Mouse (Mus musculus) forebrain, embryonic 12.5 days (tissue): ENCODE results near the gene Slc25a41. TPM values are rescaled to one million over a fixed set of nuclear protein-coding genes. Genes with fewer than 3 reads are reported as not detected.
A peak's percentile ranks its signal among the peaks of the same experiment; 100 is the strongest.

Experiments used
- ATAC-seq: fragments of 200-750 bp; cut with Nextera tagmentation; 2 replicates; pipeline ENCODE4 v1.8.0; 2017; ENCODE audit warnings: moderate TSS enrichment; ENCODE audit not compliant: low FRiP score
- H3K27ac ChIP-seq: fragments of 300-500 bp; sonication (generic); 2 replicates; pipeline ENCODE4 v1.5.1; 2016; ENCODE audit warnings: mild to moderate bottlenecking
- H3K27me3 ChIP-seq: fragments of 300-500 bp; sonication (generic); 2 replicates; pipeline ENCODE4 v1.6.1; 2016; ENCODE audit warnings: mild to moderate bottlenecking
- H3K36me3 ChIP-seq: fragments of 300-500 bp; sonication (generic); replicated peaks from 2 replicates; pipeline ENCODE4 v1.6.1; 2016; ENCODE audit warnings: mild to moderate bottlenecking
- H3K4me1 ChIP-seq: fragments of 300-500 bp; sonication (generic); 2 replicates; pipeline ENCODE4 v1.6.1; 2016
- H3K4me2 ChIP-seq: fragments of 300-500 bp; sonication (generic); 2 replicates; pipeline ENCODE4 v1.6.1; 2016; ENCODE audit warnings: mild to moderate bottlenecking, moderate library complexity
- H3K4me3 ChIP-seq: fragments of 300-500 bp; sonication (generic); replicated peaks from 2 replicates; pipeline ENCODE4 v1.5.1; 2016; ENCODE audit warnings: mild to moderate bottlenecking
- H3K9ac ChIP-seq: fragments of 300-500 bp; sonication (generic); 2 replicates; pipeline ENCODE4 v1.6.1; 2016; ENCODE audit warnings: mild to moderate bottlenecking
- H3K9me3 ChIP-seq: fragments of 300-500 bp; sonication (generic); 2 replicates; pipeline ENCODE4 v1.6.1; 2016
- WGBS: fragments of 180-500 bp; shearing (Covaris S2); methylation state at CpG from one replicate; pipeline ENCODE4 v1.1.7; 2016; 5-methylcytosine and 5-hydroxymethylcytosine counted together
- polyA plus RNA-seq: library from polyadenylated mRNA; unstranded; fragments of >200 nt; fragmentation: Nextera tagmentation; extraction: Ambion mirVana; gene quantifications from 2 replicates; pipeline ENCODE4 v1.2.1, GENCODE M21; 2016

Slc25a41 gene
- polyA plus RNA-seq, 1 experiment from 2014 or later, result not detected

DNA sequence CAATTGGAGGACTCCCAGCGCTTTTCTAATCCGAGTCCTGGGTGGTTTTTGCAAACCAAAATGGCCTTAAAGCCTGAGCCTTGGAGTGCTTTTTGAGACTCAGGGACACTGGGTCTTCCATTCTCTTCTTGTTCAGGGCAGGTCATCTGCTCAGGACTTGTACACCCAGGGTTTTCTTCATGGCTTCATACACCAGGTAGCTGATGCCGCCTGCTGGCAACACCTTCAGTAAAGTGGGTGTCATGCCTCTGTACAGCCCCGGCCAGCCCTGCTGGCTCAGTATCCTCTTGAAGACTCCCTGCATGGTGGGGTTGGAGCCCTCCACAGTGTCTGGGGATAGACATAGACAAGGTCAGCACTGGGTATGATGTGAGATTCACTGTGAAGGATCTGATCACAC lies 8.6 kb downstream of the Slc25a41 start:
- H3K4me2 ChIP-seq, result no peak overlapping the region; the same call in 1 of the 2 replicates
- ATAC-seq, result no peak
- no peak overlapping the region for H3K27ac ChIP-seq

DNA sequence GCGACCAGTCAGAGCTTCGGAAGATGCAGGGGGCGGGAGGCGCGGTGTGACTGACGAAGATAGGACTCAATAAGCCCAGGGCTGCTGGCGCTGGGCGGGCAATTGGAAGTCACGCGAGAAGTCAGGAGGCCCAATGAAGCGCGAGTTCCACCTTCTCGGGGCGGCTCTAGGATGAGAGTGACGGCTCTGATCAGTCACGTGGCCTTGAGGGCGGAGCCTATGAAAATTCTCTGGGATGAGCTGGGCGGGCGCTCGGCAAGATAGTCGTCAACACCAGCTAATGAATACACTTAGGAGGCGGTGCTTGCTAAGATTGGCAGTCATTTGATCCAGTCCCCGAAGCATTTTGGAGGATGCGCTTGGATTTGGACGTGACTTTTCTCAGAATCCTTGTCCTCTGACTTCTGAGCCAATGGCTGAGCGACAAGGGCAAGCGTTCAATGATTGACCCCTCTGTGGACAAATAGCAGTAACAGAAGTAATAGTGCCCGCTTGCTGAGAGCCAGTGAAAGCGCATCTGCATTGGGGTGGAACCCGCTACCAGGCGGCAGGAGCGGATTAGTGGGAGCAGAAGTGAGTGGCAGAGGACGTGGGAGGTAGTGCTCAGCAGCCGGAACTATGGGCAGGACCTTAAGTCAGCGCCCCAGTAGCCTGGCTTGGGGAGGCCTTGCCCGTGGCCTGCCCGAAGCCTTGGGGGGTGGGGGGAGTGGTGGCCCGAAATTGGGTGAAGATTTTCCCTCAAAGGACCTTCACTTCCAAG lies 9.6 kb downstream of the Slc25a41 start:
- Histone ChIP-seq H3K4me2 (peak overlapping the region; percentile 61), H3K27me3 (no peaks in the 10 kb centered on the region; the same call in none of the 2 replicates), H3K27ac (peak overlapping the region; percentile 89), H3K4me1 (peaks cover 26% of the 10 kb centered on the region), H3K36me3 (peaks cover 23% of the 10 kb centered on the region), H3K4me3 (peak overlapping the region; percentile 96), H3K9me3 (no peaks in the 10 kb centered on the region), H3K9ac (peak overlapping the region; percentile 50)
- WGBS, result under 1% methylated on average over 38 of the region's 38 CpGs
- peak; percentile 95 for ATAC-seq

More for the DNA sequence above, 8.6 kb downstream of the Slc25a41 start:
- H3K9ac ChIP-seq, result no peak overlapping the region
- peaks cover 13% of the 10 kb centered on the region for H3K36me3 ChIP-seq
- H3K4me3 ChIP-seq, result no peak overlapping the region
- peaks cover 26% of the 10 kb centered on the region for H3K4me1 ChIP-seq
- peaks cover 4% of the 10 kb centered on the region for H3K27me3 ChIP-seq
- no peaks in the 10 kb centered on the region for H3K9me3 ChIP-seq
- 86% methylated on average over 4 of the region's 4 CpGs for WGBS

DNA sequence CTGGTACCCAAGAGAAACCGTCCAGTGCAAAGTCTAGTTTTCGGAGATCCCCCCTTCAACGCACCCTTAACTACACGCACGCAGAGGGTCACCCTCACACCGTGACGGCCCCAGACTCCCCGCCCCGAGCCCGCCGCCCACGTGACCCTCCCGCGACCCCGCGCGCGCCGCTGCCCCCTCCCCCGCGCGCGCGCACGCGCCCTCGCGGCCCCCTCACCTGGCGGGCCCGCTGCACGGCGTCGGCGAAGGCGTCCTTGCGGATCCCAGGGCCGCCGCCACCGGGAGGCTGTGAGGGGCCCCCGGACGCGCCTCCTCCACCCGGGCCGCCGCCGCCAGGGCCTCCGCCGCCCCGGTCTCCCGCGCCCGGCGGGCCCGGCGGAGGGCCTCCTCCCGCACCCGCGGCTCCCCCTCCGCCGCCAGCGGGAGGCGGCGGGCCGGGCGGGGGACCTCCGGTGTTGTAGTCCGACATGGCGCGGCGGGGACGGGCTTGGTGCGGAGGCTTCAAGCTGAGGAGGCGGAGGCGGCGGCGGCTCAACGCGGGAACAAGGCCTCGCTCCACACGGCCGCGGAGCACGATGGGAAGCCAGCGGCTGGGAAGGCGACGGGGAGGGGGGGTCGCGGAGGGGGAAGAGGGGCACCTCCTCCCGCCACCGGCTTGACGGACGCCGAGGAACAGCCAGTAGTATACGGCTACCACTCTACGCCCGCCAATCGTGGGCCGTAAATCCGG lies 10.4 kb downstream of the Slc25a41 start, which contains the start of gene Khsrp:
Gene Khsrp, minus strand, starts transcription at position 592 of the 730 bp plus-strand sequence.
- Histone ChIP-seq H3K4me3 (peak within 1 kb of the TSS; percentile 96), H3K27ac (peak within 1 kb of the TSS; percentile 96), H3K9ac (peak within 1 kb of the TSS; percentile 100), H3K9me3 (no peaks in the 10 kb centered on the region), H3K4me2 (peak within 1 kb of the TSS; percentile 96), H3K36me3 (peaks cover 31% of the 10 kb centered on the region), H3K4me1 (peaks cover 26% of the 10 kb centered on the region), H3K27me3 (no peaks in the 10 kb centered on the region; the same call in 1 of the 2 replicates)
- ATAC-seq, result peak; percentile 0; the same call in 1 of the 2 replicates
- WGBS, result 2% methylated on average over 74 of the region's 99 CpGs

DNA sequence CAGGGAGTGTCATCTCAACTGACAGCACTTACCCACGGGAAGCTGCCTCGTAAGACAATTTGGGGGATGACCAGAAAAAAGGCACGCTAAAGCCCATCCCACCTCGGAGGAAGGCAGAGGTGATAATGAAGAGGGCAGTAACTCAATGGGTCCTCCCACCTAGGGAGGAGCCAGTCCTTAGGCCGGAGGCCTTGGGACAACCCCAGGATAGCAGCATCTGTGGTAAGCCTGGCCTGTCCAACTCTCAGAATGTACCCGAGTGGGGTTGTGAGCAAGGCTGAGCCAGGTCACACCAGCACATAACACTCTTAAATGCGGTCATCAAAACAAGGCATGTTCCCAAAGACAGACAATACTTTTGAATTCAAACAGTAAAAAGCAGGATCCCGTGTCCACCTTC lies 11.8 kb downstream of the Slc25a41 start:
- Histone ChIP-seq H3K4me3 (peak overlapping the region; percentile 96), H3K27me3 (no peaks in the 10 kb centered on the region), H3K4me1 (peaks cover 26% of the 10 kb centered on the region), H3K4me2 (peak overlapping the region; percentile 96), H3K36me3 (peaks cover 45% of the 10 kb centered on the region), H3K9ac (peak overlapping the region; percentile 100), H3K27ac (no peak overlapping the region), H3K9me3 (no peaks in the 10 kb centered on the region)
- WGBS, result 63% methylated on average over 8 of the region's 8 CpGs
- no peak for ATAC-seq

DNA sequence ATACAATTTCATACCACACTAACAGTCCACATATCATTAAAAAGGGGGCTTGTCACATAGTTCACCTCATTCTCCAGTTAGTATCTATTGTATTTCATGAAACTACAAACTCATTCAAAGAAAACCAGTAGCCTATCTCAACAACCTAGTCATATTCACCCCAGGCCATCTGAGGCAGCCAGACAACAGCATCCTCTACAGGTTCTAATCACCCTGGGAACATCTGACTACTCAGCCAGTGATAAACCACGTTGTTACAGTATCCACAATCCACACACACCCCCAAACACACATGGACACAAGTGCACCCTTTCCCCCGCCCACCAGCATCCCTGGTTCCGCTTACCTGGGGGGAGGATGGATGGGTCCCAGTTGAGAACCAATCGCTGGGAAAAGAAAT lies 14.0 kb downstream of the Slc25a41 start:
- peaks cover 67% of the 10 kb centered on the region for H3K36me3 ChIP-seq
- no peak overlapping the region for H3K4me3 ChIP-seq
- no peak for ATAC-seq
- H3K4me2 ChIP-seq, result no peak overlapping the region
- no peak overlapping the region for H3K9ac ChIP-seq
- no peaks in the 10 kb centered on the region for H3K9me3 ChIP-seq
- WGBS, result 94% methylated on average over 4 of the region's 4 CpGs
- no peak overlapping the region for H3K27ac ChIP-seq
- no peaks in the 10 kb centered on the region for H3K27me3 ChIP-seq
- peaks cover 23% of the 10 kb centered on the region for H3K4me1 ChIP-seq

DNA sequence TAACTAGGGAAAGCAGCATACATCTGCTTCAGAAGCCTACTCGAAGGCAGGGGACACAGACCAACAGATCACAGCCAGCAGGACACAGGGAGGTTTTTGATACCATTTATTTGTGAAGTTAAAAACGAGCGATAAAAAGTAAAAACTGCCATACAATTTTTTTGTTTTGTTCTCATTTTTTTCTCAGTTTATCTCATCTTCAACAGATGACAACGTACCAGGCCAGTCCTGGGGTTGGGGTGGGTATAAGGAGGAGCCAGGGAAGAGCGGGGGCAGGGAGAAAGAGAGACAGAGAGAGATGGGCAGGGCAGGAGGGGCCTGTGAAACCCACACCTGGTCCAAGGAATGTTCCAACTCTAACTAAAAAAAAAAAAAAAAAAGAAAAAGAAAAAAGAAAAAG lies 20.5 kb downstream of the Slc25a41 start:
- no peaks in the 10 kb centered on the region for H3K4me1 ChIP-seq
- H3K27ac ChIP-seq, result no peak overlapping the region
- 89% methylated on average over 5 of the region's 5 CpGs for WGBS
- no peak overlapping the region for H3K4me2 ChIP-seq
- no peaks in the 10 kb centered on the region for H3K9me3 ChIP-seq
- H3K4me3 ChIP-seq, result no peak overlapping the region
- H3K9ac ChIP-seq, result no peak overlapping the region
- no peaks in the 10 kb centered on the region for H3K27me3 ChIP-seq
- H3K36me3 ChIP-seq, result peaks cover 69% of the 10 kb centered on the region
- no peak for ATAC-seq

DNA sequence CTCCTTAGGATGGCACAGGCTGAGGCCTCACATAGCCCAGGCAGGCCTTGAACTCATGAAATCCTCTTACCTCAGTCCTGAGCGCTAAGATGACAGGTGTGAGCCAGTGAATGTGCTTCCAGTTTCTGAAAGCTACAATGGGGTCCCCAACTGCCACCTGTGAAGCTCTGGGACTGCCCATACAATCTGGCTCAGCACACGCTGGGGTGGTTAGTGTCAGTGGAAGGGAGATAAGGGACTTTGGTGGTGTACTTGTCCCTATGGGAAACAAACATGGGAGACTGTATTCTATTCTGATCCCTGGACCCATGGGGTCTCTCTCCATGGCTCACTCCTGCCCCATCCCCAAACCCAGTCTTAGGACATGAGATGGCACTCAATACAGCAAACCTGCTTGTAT lies 21.8 kb downstream of the Slc25a41 start:
- Histone ChIP-seq H3K27ac (no peak overlapping the region), H3K36me3 (peaks cover 56% of the 10 kb centered on the region), H3K9me3 (no peaks in the 10 kb centered on the region), H3K4me2 (no peak overlapping the region), H3K4me1 (no peaks in the 10 kb centered on the region), H3K9ac (no peak overlapping the region), H3K27me3 (no peaks in the 10 kb centered on the region), H3K4me3 (no peak overlapping the region)
- 79% methylated on average over 2 of the region's 2 CpGs for WGBS
- no peak for ATAC-seq

DNA sequence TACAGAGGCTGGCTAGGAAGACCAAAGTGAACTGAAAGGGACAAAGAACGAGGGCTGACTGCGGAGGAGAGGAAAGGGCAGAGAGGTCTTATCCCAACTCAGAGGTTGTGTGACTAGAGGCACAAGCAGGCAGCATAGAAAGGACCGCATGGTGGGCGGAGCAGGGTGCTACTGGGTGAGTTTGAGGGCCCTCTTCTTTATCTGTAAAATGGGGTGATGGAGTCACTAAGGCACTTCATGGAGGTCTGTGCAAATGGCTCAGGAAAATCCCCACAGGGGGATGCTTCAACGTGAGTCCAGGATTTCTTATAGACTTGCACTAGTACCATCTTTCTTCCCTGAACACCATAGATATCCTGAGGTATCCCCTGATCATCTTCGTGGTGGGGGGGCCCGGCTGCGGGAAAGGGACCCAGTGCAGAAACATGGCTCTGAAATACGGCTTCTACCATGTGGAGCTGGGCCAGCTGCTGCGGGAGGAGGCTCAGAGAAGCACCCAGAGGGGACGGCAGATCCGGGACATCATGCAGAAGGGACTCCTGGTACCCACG lies 29.1 kb downstream of the Slc25a41 start:
- peak overlapping the region; percentile 72 for H3K4me3 ChIP-seq
- peak overlapping the region; percentile 95 for H3K27ac ChIP-seq
- H3K4me1 ChIP-seq, result peaks cover 24% of the 10 kb centered on the region
- no peak for ATAC-seq
- peak overlapping the region; percentile 86 for H3K4me2 ChIP-seq
- H3K9me3 ChIP-seq, result no peaks in the 10 kb centered on the region
- H3K36me3 ChIP-seq, result peaks cover 21% of the 10 kb centered on the region
- H3K27me3 ChIP-seq, result no peaks in the 10 kb centered on the region
- H3K9ac ChIP-seq, result peak overlapping the region; percentile 78; the same call in 1 of the 2 replicates
- 72% methylated on average over 13 of the region's 13 CpGs for WGBS

DNA sequence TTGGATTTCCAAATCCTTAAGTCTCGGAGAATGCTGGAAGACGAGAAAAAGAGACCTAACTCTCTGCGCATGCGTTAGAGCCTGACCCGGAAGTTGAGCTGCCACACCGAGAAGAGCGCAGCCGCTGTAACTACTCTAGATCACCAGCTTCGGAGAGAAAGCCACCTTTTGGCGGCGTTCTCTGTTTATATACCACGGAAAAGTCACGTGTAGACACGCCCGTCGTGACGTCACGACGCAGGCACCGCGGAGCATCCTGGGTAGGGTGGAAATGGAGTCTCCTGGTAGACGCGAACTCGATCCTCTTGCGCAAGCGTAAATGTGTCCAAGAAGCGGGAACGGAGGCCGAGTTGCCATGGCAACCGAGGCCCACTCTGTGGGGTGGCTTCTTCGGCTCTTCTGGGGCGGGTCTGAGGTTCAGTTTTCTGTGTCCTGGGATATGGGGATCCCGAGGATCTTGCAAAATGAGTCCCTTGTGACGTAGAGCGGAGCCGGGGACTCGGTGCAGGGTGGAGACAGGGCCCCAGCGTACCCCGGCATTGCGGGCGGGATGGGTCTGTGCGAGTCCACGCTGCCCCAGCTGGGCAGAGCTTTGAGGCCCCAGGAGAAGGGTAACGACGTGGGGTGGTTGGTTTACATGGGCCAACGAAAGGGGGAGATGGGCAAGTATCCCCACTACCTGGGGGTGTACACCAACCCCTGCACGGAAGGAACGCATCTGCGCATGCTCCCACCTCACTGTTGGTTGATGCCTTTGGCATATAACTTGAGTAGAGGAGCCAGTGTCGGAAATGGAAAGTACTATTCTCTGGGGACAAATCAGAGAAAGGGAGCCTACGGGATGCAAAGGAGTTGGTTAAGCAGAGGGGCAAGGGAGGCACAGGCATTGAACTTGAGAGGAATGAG lies 30.0 kb downstream of the Slc25a41 start, which contains the start of the genes Gtf2f1 and Gm17949:
Gene Gtf2f1, minus strand, starts transcription at position 53 of the 906 bp plus-strand sequence.
Gene Gm17949, plus strand, starts transcription at position 234 of the 906 bp plus-strand sequence.
- no peaks in the 10 kb centered on the region for H3K9me3 ChIP-seq
- H3K4me1 ChIP-seq, result peaks cover 24% of the 10 kb centered on the region
- under 1% methylated on average over 51 of the region's 51 CpGs for WGBS
- peak within 1 kb of the TSS; percentile 95 for H3K27ac ChIP-seq
- H3K27me3 ChIP-seq, result no peaks in the 10 kb centered on the region
- H3K9ac ChIP-seq, result peak within 1 kb of the TSS; percentile 81
- H3K4me3 ChIP-seq, result peak within 1 kb of the TSS; percentile 72
- peaks cover 29% of the 10 kb centered on the region for H3K36me3 ChIP-seq
- H3K4me2 ChIP-seq, result peak within 1 kb of the TSS; percentile 88
- ATAC-seq, result peak; percentile 93

DNA sequence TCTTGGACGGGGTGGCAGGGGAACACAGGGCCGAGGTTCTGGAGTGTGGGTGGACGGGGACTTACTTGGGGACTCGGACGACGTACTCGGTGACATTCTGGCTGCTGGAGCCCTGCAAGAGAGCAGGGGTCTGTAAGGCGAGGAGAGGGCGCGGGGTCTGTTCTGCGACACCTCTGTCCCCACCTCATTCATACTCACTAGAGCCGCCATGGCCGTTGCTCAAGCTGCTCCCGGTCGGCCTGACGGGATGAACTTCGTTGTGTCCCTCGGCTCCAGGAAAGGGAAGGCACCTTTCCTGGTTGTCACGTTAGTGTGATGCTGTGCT lies 30.6 kb downstream of the Slc25a41 start:
- no peaks in the 10 kb centered on the region for H3K27me3 ChIP-seq
- H3K36me3 ChIP-seq, result peaks cover 36% of the 10 kb centered on the region
- WGBS, result 1% methylated on average over 19 of the region's 19 CpGs
- H3K4me1 ChIP-seq, result peaks cover 24% of the 10 kb centered on the region
- ATAC-seq, result peak; percentile 54
- H3K9me3 ChIP-seq, result no peaks in the 10 kb centered on the region
- peak overlapping the region; percentile 88 for H3K4me2 ChIP-seq
- H3K4me3 ChIP-seq, result peak overlapping the region; percentile 72
- H3K27ac ChIP-seq, result peak overlapping the region; percentile 51
- peak overlapping the region; percentile 81 for H3K9ac ChIP-seq

DNA sequence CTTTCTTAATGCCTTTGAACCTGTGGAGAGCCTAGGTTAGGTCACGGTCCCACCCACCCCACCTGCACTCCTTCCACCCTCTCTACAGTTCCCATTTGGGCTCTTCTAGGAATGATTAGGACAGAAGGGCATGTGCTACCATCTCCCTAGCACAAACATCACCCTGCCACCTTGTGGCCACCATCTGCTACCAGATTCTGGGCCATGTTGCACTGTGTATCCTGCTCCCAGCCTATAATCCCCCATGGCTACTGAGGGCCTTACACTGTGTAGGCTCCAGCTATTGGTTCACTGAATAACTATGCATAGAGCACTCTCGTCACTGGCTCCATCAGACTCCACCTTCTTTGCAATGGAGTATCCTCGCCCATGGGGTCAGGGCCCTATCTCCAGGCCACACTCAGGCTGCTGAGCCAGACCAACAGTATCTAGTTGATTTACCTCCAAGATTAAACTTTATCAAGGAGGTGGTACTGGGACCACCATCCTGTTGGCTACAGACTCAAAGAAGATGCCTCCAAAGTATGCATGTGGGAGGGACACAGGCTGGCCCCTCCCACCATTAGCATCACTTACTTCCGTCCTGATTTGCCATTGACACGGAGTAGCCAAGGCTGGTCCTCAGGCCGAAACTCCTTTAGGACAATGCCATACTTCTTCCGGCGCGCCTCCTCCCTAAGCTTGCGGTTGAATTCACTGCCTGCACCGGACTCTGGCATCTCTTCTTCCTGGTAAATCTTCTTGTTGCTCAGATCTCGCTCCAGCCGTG lies 34.1 kb downstream of the Slc25a41 start:
- Histone ChIP-seq H3K36me3 (peaks cover 70% of the 10 kb centered on the region), H3K4me1 (peaks cover 20% of the 10 kb centered on the region), H3K9me3 (no peaks in the 10 kb centered on the region), H3K27me3 (no peaks in the 10 kb centered on the region), H3K27ac (no peak overlapping the region), H3K4me2 (no peak overlapping the region), H3K9ac (no peak overlapping the region), H3K4me3 (no peak overlapping the region)
- WGBS, result 93% methylated on average over 13 of the region's 13 CpGs
- ATAC-seq, result no peak
